Mouse (Mus musculus): ENCODE results near the gene Dpf3. TPM values are rescaled to one million over a fixed set of nuclear protein-coding genes. Genes with fewer than 3 reads are reported as not detected.

Dpf3 gene
- polyA plus RNA-seq, 1 experiment from 2014 or later: 4.2 TPM

GRCm38 (mm10) chr12:83510586-83510985 is 23.1 kb upstream of the Dpf3 start:
- H3K27ac ChIP-seq (ENCODE audit: low read length): no peak overlapping the region

GRCm38 (mm10) chr12:83506543-83506942 is 19.0 kb upstream of the Dpf3 start:
- no peak overlapping the region for H3K9ac ChIP-seq (ENCODE audit: low read length)
- no peaks in the 10 kb centered on the region for H3K4me1 ChIP-seq (ENCODE audit: control insufficient read depth, insufficient read depth, low read length)
- WGBS: 70% methylated on average over 10 of the region's 10 CpGs
- no peaks in the 10 kb centered on the region for H3K27me3 ChIP-seq (ENCODE audit: control insufficient read depth, insufficient read depth, low read length)
- H3K36me3 ChIP-seq (ENCODE audit: control insufficient read depth, insufficient read depth, low read length): no peaks in the 10 kb centered on the region
- H3K4me3 ChIP-seq (replicated peaks; ENCODE audit: low read length): no peak overlapping the region
- no peak overlapping the region for H3K4me2 ChIP-seq (ENCODE audit: low read depth, low read length)
- no peak overlapping the region for H3K27ac ChIP-seq (ENCODE audit: low read length)
- H3K9me3 ChIP-seq (replicated peaks; ENCODE audit: control insufficient read depth, low read length): no peaks in the 10 kb centered on the region
- ATAC-seq (ENCODE audit: insufficient read depth, low FRiP score): no peak

More at GRCm38 (mm10) chr12:83510586-83510985, 23.1 kb upstream of the Dpf3 start:
- H3K9me3 ChIP-seq (replicated peaks; ENCODE audit: control insufficient read depth, low read length): no peaks in the 10 kb centered on the region
- no peak overlapping the region for H3K4me3 ChIP-seq (replicated peaks; ENCODE audit: low read length)
- 72% methylated on average over 5 of the region's 5 CpGs for WGBS
- no peak for ATAC-seq (ENCODE audit: insufficient read depth, low FRiP score)
- H3K9ac ChIP-seq (ENCODE audit: low read length): no peak overlapping the region
- H3K4me1 ChIP-seq (ENCODE audit: control insufficient read depth, insufficient read depth, low read length): peaks cover 4% of the 10 kb centered on the region
- no peaks in the 10 kb centered on the region for H3K36me3 ChIP-seq (ENCODE audit: control insufficient read depth, insufficient read depth, low read length)
- H3K4me2 ChIP-seq (ENCODE audit: low read depth, low read length): no peak overlapping the region
- H3K27me3 ChIP-seq (ENCODE audit: control insufficient read depth, insufficient read depth, low read length): no peaks in the 10 kb centered on the region

- Histone ChIP-seq H3K4me3 (replicated peaks; ENCODE audit: low read length) (no peak overlapping the region), H3K36me3 (ENCODE audit: control insufficient read depth, insufficient read depth, low read length) (no peaks in the 10 kb centered on the region), H3K4me1 (ENCODE audit: control insufficient read depth, insufficient read depth, low read length) (no peaks in the 10 kb centered on the region), H3K4me2 (ENCODE audit: low read depth, low read length) (no peak overlapping the region), H3K9ac (ENCODE audit: low read length) (no peak overlapping the region), H3K27me3 (ENCODE audit: control insufficient read depth, insufficient read depth, low read length) (no peaks in the 10 kb centered on the region), H3K9me3 (replicated peaks; ENCODE audit: control insufficient read depth, low read length) (no peaks in the 10 kb centered on the region), H3K27ac (ENCODE audit: low read length) (no peak overlapping the region)
- ATAC-seq (ENCODE audit: insufficient read depth, low FRiP score): no peak
- WGBS: 4% methylated on average over 9 of the region's 9 CpGs
Measured at GRCm38 (mm10) chr12:83502190-83502589, 14.7 kb upstream of the Dpf3 start.

- Histone ChIP-seq H3K27ac (ENCODE audit: low read length) (no peak overlapping the region), H3K4me1 (ENCODE audit: control insufficient read depth, insufficient read depth, low read length) (no peaks in the 10 kb centered on the region), H3K27me3 (ENCODE audit: control insufficient read depth, insufficient read depth, low read length) (no peaks in the 10 kb centered on the region), H3K4me3 (replicated peaks; ENCODE audit: low read length) (no peak overlapping the region), H3K9me3 (replicated peaks; ENCODE audit: control insufficient read depth, low read length) (no peaks in the 10 kb centered on the region), H3K36me3 (ENCODE audit: control insufficient read depth, insufficient read depth, low read length) (no peaks in the 10 kb centered on the region), H3K9ac (ENCODE audit: low read length) (no peak overlapping the region), H3K4me2 (ENCODE audit: low read depth, low read length) (no peak overlapping the region)
- no peak for ATAC-seq (ENCODE audit: insufficient read depth, low FRiP score)
- 71% methylated on average over 5 of the region's 5 CpGs for WGBS
Measured at GRCm38 (mm10) chr12:83499256-83499655, 11.7 kb upstream of the Dpf3 start.

- no peaks in the 10 kb centered on the region for H3K36me3 ChIP-seq (ENCODE audit: control insufficient read depth, insufficient read depth, low read length)
- no peak overlapping the region for H3K27ac ChIP-seq (ENCODE audit: low read length)
- H3K9ac ChIP-seq (ENCODE audit: low read length): no peak overlapping the region
- 82% methylated on average over 3 of the region's 3 CpGs for WGBS
- H3K4me2 ChIP-seq (ENCODE audit: low read depth, low read length): no peak overlapping the region
- no peaks in the 10 kb centered on the region for H3K4me1 ChIP-seq (ENCODE audit: control insufficient read depth, insufficient read depth, low read length)
- no peak for ATAC-seq (ENCODE audit: insufficient read depth, low FRiP score)
- H3K9me3 ChIP-seq (replicated peaks; ENCODE audit: control insufficient read depth, low read length): no peaks in the 10 kb centered on the region
- no peak overlapping the region for H3K4me3 ChIP-seq (replicated peaks; ENCODE audit: low read length)
- no peaks in the 10 kb centered on the region for H3K27me3 ChIP-seq (ENCODE audit: control insufficient read depth, insufficient read depth, low read length)
Measured at GRCm38 (mm10) chr12:83497959-83498358, 10.4 kb upstream of the Dpf3 start.

DNA sequence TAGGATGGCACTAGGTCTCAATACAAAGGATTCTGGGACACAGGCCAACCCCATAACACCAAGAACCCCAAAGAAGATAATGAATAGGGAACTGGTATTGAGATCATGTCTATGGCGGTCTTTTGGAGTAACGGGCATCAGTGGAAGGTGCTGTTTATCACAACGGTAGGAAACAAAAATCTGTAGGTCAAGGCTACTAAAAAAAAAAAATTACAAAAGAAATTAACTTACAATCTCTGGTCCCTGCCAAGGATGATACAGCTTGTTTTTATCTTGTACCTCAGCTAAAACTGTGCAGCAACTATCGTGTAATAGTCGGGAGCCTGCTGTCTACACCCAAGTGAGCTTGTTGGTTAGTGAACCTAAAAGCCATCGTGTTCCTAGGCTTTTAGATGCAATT is 9.2 kb upstream of the Dpf3 start:
- no peaks in the 10 kb centered on the region for H3K4me1 ChIP-seq (ENCODE audit: control insufficient read depth, insufficient read depth, low read length)
- no peak overlapping the region for H3K27ac ChIP-seq (ENCODE audit: low read length)
- no peak for ATAC-seq (ENCODE audit: insufficient read depth, low FRiP score)
- H3K4me3 ChIP-seq (replicated peaks; ENCODE audit: low read length): no peak overlapping the region
- no peak overlapping the region for H3K4me2 ChIP-seq (ENCODE audit: low read depth, low read length)
- H3K36me3 ChIP-seq (ENCODE audit: control insufficient read depth, insufficient read depth, low read length): no peaks in the 10 kb centered on the region
- no peak overlapping the region for H3K9ac ChIP-seq (ENCODE audit: low read length)
- no peaks in the 10 kb centered on the region for H3K9me3 ChIP-seq (replicated peaks; ENCODE audit: control insufficient read depth, low read length)
- no peaks in the 10 kb centered on the region for H3K27me3 ChIP-seq (ENCODE audit: control insufficient read depth, insufficient read depth, low read length)
- WGBS: 88% methylated on average over 6 of the region's 6 CpGs

GRCm38 (mm10) chr12:83496336-83496735 is 8.8 kb upstream of the Dpf3 start:
- Histone ChIP-seq H3K27ac (ENCODE audit: low read length) (no peak overlapping the region), H3K9ac (ENCODE audit: low read length) (no peak overlapping the region), H3K36me3 (ENCODE audit: control insufficient read depth, insufficient read depth, low read length) (no peaks in the 10 kb centered on the region), H3K4me2 (ENCODE audit: low read depth, low read length) (no peak overlapping the region), H3K9me3 (replicated peaks; ENCODE audit: control insufficient read depth, low read length) (no peaks in the 10 kb centered on the region; the same call in 1 of the 2 replicates), H3K4me1 (ENCODE audit: control insufficient read depth, insufficient read depth, low read length) (no peaks in the 10 kb centered on the region), H3K4me3 (replicated peaks; ENCODE audit: low read length) (no peak overlapping the region), H3K27me3 (ENCODE audit: control insufficient read depth, insufficient read depth, low read length) (no peaks in the 10 kb centered on the region)
- WGBS: 65% methylated on average over 4 of the region's 4 CpGs
- no peak for ATAC-seq (ENCODE audit: insufficient read depth, low FRiP score)

GRCm38 (mm10) chr12:83495961-83496282 is 8.4 kb upstream of the Dpf3 start:
- H3K9ac ChIP-seq (ENCODE audit: low read length): no peak overlapping the region
- H3K9me3 ChIP-seq (replicated peaks; ENCODE audit: control insufficient read depth, low read length): no peaks in the 10 kb centered on the region; the same call in 1 of the 2 replicates
- no peaks in the 10 kb centered on the region for H3K27me3 ChIP-seq (ENCODE audit: control insufficient read depth, insufficient read depth, low read length)
- no peak overlapping the region for H3K4me3 ChIP-seq (replicated peaks; ENCODE audit: low read length)
- H3K36me3 ChIP-seq (ENCODE audit: control insufficient read depth, insufficient read depth, low read length): no peaks in the 10 kb centered on the region
- H3K4me2 ChIP-seq (ENCODE audit: low read depth, low read length): no peak overlapping the region
- H3K27ac ChIP-seq (ENCODE audit: low read length): no peak overlapping the region
- H3K4me1 ChIP-seq (ENCODE audit: control insufficient read depth, insufficient read depth, low read length): no peaks in the 10 kb centered on the region
- 44% methylated on average over 9 of the region's 9 CpGs for WGBS
- ATAC-seq (ENCODE audit: insufficient read depth, low FRiP score): no peak

GRCm38 (mm10) chr12:83495248-83495960 is 7.9 kb upstream of the Dpf3 start:
- Histone ChIP-seq H3K27me3 (ENCODE audit: control insufficient read depth, insufficient read depth, low read length) (no peaks in the 10 kb centered on the region), H3K4me1 (ENCODE audit: control insufficient read depth, insufficient read depth, low read length) (no peaks in the 10 kb centered on the region), H3K27ac (ENCODE audit: low read length) (no peak overlapping the region), H3K9ac (ENCODE audit: low read length) (no peak overlapping the region), H3K4me2 (ENCODE audit: low read depth, low read length) (no peak overlapping the region), H3K4me3 (replicated peaks; ENCODE audit: low read length) (no peak overlapping the region), H3K9me3 (replicated peaks; ENCODE audit: control insufficient read depth, low read length) (no peaks in the 10 kb centered on the region; the same call in 1 of the 2 replicates), H3K36me3 (ENCODE audit: control insufficient read depth, insufficient read depth, low read length) (no peaks in the 10 kb centered on the region)
- WGBS: 63% methylated on average over 4 of the region's 4 CpGs
- no peak for ATAC-seq (ENCODE audit: insufficient read depth, low FRiP score)

Data from stomach, embryonic 16.5 days (tissue).